ENCODE assay signal across 21 mouse cellular contexts in the genomic region with DNA sequence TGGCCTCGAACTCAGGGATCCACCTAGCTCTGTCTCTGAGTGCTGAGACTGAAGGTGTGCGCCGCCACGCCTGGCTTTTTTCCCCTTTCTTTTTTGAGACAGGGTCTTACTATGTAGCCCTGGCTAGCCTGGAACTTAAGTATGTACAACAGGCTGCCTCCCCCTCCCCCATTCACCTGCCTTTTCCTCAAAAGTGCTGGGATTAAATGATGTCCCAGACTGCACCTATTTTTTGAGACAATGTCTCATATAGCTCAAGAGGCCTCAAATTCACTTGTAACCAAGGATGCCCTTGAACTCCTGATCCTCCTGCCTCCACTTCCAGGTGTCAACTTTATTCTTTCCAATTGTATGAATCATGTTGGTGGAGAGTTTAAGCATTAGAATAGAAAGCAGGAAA.
"Had no signal": no experiment of that assay in that cellular context is flagged by ENCODE, and none has a peak within 500 bp of the region (broad histone marks: within the 10 kb centered on the region; RNA-seq: fewer than 3 reads in every experiment).

No protein-coding gene starts in this region.

- H3K27ac ChIP-seq: gastrocnemius, adult 2 months; heart, adult 2 months; hindbrain, embryonic 10.5 days; hindbrain, embryonic 12.5 days; hindbrain, embryonic 14.5 days; intestine, embryonic 15.5 days; layer of hippocampus, adult 2 months; left cerebral cortex, adult 2 months; limb, embryonic 10.5 days; limb, embryonic 12.5 days; liver, embryonic 13.5 days had no signal

- H3K27me3 ChIP-seq: heart, embryonic 12.5 days; hindbrain, embryonic 12.5 days; intestine, embryonic 15.5 days; limb, embryonic 12.5 days; liver, embryonic 13.5 days had no signal

- H3K4me1 ChIP-seq: intestine, embryonic 15.5 days; limb, embryonic 10.5 days; limb, embryonic 12.5 days had no signal

- DNase-seq: gastrocnemius, adult 2 months; gastrocnemius, postnatal 10 days; gastrocnemius, postnatal 25 days; heart, adult 2 months; heart, postnatal 10 days; heart, postnatal 4 days; kidney, adult 18-20 months; kidney, adult 8-10 months; kidney, postnatal 10 days; kidney, postnatal 4 days; liver; liver, embryonic 13.5 days had no signal

- H3K9ac ChIP-seq: heart, embryonic 12.5 days; hindbrain, embryonic 12.5 days; hindbrain, embryonic 14.5 days; intestine, embryonic 15.5 days; limb, embryonic 12.5 days; liver, embryonic 13.5 days had no signal

- H3K9me3 ChIP-seq: heart, embryonic 12.5 days; hindbrain, embryonic 10.5 days; hindbrain, embryonic 12.5 days; intestine, embryonic 15.5 days; limb, embryonic 10.5 days; limb, embryonic 12.5 days; liver, embryonic 13.5 days had no signal

- H3K4me3 ChIP-seq: gastrocnemius, adult 2 months; heart, adult 2 months; heart, embryonic 12.5 days; hindbrain, embryonic 10.5 days; hindbrain, embryonic 12.5 days; intestine, embryonic 15.5 days; layer of hippocampus, adult 2 months; left cerebral cortex, adult 2 months; limb, embryonic 10.5 days; limb, embryonic 12.5 days; liver, embryonic 13.5 days had no signal
